Mouse (Mus musculus) right cerebral cortex, postnatal 4 days (tissue): Measurements from ENCODE around the gene Kcnip2.

Source experiments
- DNase-seq: peaks from one replicate; pipeline ENCODE4 v3.0.0-alpha.2; 2022

The Kcnip2 gene

DNA sequence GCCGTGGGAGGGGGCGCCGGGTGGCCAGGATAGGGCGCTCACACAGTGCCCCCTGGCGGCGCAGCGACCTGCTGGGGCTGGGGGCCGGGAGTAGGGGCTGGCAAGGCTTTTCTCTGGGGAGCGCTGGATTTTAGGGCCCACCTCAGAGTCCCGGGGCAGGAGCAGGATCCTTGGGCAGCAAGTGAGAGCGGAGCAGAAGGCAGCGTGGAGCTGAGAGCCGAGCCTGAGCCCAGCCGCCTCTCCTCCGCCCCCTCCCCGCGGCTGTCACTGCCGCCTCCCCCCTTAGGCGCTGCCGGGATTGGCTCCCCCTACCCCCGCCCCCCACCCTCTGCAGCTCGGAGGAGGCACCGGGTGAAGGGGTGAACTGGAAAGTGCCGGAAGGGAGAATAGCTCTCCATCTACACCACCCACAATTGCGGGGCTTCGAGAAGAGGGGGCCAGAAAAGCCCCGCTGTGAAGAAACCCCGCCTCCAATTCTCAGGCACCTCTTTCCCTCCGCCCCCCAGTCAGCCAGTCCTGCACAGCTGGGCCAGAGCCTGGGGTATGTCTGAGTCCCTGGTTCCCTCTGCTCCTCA, at the start of gene Kcnip2:
TSS of gene Kcnip2 (minus strand) at position 231 of the 575 bp plus-strand sequence.
- DNase-seq: peak; percentile 74

DNA sequence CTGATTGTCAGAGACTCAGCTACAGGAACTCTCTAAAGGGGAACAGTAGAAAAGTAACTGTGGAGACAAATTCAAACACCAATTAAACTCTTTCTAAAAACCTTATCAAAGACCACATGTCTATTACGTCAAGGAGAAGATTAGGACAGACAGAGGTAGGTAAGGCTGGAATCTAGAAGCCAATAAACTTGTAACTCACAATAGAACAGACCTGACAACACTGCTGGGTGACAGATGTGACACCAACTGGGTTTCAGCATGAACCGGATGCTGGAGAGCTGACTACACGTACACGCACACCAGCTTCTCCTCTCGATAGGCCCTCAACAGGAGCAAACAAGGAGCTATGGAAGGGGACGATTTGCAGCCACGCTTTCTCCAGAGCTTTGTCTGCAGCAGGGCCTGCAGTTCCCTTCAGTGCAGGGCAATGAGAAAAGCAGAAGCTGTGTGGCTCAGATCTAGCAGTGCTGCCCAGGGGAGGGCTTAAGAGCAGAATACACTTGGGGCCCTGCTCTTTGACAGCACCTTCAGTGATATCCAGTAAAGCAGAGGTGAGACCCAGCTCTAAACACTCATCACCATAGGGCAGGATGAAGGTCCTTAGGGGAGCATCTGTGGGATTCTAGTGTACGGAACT, 39.5 kb upstream of the Kcnip2 start:
- DNase-seq: no peak

DNA sequence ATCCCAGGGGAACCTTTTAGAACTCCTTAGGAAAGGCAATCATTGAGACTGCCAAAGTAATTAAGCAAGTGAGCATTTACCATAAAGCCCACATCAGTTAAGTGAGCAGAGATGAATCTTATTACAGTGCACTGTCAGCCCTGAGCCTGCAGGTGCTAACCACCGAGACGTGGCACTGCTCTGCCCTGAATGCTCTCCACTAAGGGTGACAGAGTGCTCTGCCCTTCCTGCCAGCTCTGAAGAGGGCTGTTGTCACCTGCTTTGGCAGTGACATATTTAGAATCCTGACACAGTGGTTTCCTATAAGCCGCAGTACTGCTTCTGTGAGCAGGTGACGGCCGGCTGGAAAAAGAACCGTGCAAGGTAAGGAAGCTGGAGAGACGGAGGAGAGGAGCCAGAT, 38.7 kb upstream of the Kcnip2 start:
- no peak for DNase-seq

DNA sequence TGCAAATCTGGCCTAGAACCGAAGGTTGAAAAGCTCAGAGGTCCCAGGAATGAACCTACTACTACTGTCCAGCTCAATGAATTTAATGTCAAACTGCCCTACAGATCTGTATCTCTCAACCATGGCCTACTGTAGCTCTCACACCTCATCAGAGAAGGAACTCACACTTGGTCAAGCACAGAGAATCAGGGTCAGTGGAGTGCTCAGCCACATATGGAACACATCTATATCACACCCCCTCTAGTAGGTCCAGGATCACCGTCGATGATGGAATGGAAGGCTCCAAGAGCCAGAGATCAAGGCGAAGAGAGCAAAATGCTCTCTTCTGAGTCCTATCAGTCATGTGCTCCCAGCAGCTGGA, 31.9 kb upstream of the Kcnip2 start:
- no peak for DNase-seq

DNA sequence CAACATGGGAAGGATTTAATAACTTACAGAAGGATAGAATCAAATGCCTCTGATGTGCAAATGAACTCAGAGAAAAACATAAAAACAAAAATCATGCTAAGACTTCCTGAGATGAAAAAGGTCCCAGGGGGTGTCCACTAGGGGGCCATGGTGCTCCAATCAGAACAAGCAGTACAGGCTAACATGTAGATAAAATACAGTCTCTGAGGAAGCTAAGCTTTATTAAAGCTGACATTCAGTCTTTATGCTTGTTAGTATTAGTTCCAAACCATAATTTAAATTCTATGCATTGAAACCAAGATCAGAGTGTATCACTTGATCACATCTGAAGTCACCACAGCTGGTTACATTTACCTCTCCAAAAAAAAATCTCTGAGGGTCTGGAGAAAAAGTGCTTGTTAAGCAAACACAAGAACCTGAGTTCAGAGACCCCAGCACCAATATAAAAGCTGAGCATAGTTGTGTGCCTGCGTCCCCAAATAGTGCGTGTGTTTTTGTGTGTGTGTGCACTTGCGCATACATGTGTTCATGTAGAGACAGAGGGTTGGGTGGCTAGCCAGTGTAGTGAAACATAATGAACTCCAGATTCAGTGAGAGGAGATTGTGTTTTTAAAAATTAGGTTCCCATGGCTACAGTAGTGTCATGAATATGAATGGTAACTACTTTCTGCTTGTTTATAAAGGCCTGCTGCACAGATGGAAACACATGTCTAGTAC, 31.3 kb upstream of the Kcnip2 start:
- DNase-seq: peak; percentile 40

DNA sequence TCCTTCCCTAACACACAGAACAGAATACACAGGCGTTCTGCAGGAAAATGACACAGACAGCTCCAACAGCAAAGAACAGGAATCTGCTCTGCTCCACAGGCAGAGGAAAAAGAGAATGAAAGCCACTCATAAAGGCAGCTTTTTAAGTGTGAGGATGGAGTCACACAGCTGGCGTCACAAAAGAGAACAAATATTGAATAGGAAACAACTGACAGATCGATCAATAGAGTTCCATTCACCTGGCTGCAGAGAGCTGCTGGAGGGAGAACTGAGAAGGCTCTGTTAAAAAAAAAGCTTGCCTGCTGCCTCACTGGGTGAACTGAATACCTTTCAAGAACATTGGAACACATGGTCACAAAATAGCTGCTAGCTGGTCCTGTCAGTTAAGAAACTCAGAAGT, 28.3 kb upstream of the Kcnip2 start:
- no peak for DNase-seq

DNA sequence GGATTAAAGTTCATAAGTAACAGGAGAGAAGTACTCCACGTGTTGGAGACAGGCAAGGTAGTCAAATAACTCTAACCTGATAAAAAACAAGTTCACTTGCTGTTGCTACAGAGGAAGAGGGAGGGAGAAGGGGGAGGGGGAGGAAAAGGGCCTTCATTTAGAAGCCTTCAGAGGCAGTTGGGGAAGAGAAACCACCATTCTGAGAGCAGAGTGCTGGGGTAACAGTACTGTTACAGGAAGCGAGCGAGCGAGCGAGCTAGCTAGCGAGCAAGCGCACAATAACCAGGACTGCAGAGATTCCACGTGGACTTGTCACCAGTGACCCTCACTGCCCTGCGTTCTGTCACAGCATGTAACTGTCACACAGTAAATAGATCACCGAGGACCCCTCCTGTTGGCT, 27.6 kb upstream of the Kcnip2 start:
- no peak for DNase-seq

DNA sequence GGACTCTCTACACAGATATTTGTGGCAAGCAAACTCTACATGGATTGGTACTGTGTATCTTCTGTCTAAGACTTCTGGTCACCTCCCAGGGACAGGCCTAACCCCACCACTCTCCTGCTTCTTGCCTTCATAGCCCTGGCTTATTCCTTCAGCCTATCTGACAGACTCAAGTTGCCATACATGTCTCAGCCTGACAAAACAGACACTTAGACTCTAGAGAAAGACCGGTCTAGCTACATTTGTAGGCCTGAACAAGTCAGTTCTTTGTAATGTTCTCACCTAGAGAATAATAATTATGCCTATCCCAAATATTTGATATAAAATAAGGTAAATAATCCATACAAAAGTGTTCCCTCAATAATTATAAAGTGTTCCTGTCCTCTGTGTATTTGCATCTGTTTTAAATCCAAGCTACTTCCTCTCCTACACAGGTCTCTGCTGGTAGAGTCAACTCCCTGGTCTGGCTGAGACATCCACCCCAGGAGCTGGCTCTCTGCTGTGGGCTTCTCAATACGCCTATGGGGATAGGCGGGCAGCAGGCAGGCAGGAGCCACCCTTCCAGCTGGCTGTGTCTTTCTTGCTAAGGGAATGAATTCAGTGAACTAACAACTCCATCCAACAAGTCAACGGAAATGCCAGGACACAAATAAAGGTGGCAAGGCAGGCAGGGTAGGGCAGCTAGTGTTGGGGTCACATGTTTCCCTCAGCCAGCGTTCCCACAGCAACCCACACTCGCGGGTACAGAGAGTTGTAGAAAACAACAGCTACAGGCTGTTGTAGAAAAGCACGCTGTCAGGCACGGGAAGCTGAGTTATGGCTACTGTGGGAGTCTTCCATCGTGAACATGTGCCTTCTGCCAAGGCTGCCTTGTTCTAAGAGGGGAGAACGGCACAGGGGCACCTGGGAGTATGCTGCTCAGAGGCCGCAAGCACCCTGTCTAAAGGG, 21.5 kb upstream of the Kcnip2 start:
- no peak for DNase-seq

DNA sequence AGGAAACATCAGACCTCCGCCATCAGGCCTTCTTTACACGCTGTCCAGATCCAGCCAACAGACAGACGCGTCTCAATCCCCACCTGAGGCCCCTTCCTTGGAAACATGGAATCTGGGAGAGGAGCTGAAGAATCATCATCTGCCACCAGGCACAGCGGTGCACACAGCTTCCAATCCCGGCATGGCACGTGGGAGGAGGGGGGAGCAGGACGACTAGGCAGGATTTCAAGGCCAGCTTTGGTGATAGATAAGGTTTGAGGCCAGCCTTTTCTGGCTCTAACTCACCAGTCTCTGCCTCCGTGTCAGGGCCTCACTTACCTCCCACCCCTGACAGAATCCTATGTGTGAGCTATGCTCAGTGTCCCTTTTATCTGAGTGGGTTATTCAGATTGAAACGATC, 19.6 kb upstream of the Kcnip2 start:
- no peak for DNase-seq

DNA sequence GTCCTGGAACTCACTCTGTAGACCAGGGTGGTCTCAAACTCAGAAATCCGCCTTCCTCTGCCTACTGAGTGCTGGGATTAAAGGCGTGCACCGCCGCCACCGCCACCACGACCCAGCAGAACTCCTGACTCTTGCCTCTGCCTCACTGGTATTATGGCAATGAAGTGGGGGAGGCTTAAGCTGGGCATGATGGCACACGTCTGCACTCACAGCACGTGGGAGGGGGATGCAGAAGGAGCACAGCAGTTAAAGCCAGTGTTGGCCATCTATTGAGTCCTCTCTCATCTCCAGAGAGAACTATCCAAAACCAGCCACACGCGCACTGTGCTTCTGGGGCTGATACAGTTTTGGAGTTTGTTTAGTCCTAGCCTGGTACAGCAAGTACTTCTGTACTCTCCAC, 17.8 kb upstream of the Kcnip2 start:
- DNase-seq: no peak

DNA sequence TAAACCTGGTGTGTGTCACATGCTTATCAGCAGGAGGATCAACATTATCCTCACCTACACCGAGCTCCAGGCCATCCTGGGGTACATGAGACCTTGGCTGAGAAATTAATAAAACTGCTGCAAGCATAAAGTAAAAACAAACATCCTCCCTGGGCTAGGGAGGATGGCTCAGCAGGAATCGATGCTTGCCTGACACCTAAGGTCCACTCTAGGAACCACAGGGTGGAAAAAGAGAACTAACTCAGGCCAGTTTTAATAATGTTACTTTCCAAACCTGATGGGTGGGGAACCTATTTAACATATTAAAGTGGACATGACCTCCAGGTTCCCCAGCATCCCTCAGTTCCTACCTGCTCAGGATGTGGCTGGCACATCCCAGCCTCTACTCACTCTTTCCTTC, 14.8 kb upstream of the Kcnip2 start:
- no peak for DNase-seq

DNA sequence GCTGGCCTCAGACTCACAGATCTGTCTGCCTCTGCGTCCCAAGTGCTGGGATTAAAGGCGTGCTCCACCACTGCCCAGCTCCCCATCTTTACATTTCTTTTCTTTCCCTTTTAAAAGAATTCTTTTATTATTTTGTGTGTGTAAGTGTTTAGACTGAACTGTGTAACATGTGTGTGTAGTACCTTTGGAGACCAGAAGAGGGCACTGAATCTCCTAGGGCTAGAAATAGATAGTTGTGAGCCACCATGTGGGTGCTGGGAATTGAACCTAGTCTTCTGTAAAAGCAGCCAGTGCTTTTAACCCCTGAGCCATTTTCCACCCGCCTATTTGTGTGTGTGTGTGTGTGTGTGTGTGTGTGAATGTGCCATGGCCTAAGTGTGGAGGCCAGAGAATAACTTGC, 11.9 kb upstream of the Kcnip2 start:
- no peak for DNase-seq

DNA sequence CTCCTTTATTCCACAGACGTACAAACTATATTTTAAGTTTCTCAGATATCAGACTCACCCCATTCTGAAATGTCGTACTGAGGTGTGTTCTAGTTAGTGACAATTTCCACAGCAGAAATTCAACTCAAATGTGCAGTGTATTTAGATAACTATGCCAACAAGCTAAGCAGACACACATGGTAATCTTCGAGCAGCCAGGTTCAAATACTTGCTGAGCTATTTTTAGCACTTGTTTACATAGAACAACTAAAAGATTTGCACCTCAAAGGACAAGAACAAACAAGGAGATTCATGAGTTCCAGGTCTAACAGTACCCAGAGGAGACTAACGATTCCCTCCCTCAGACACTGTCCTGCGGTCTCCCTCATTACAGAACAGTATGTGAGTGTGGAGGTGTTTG, 11.3 kb upstream of the Kcnip2 start:
- DNase-seq: no peak

DNA sequence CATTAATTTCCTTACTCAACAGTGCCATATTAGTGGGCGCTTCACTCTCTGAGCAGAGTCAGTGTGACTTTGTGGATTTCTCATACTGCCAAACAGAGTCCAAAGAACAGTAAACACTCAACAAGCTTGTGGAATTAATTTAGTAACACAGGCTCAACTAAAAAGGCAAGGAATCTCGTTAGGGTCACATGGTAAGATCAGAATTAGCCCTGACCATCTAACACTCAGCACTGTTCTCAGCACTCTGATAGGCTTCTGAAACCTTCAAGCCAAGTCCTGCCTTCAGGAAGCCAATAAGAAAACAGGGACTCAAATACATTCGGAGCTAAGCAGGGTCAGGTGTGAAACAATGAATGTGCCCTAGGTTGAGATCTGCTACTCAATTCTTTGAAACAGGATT, 10.3 kb upstream of the Kcnip2 start:
- no peak for DNase-seq

DNA sequence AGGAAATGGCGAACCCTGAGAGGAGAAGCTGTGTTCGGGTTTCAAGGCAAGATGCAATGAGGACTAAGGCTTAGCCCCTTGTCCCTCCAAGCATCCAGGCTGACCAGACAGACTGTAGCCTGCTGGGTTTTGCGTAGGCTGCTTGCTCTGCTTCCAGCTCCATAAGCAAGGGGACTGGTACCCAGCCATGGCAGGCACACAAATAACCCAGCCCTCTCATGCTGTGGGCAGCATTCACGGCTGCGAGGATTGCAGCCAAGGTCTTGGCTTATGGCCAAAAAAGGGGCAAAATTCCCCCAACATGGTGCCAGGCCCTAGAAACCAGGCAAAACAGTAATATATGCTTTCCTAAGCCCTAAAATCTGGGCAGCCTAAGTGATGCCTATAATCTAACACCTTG, 6.0 kb upstream of the Kcnip2 start:
- no peak for DNase-seq

DNA sequence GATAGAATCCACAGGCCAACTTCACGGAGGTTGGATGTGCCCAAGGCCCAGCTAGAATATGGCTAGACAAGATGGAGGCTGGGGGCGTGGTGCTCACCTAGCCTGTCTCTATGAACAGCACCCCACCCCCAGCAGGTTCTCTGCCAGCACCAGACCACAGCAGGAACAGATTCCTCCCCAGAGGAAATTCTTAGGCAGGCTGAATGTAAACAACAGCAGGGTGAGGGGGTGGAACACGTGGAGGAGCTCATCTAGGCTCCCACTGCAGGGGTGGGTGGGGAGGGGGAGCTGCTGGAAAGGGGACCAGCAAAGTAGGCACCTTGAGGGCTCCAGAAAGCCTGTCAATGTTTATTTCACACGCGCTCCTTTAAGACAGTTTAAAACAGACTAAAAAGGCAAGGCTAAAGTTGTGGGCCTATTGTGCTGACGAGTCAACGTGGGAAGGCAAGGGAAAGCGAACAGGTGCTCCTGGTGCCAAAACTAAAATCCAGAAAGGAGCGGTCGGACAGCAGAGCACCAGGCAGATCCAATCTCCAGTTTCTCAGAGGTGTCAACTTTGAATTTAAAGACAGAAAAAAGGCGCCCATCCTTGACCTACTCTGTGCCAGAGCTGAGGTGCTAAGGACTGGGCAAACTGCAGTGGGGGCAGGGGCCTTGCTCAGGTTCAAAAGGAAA, 2.1 kb upstream of the Kcnip2 start:
- no peak for DNase-seq

DNA sequence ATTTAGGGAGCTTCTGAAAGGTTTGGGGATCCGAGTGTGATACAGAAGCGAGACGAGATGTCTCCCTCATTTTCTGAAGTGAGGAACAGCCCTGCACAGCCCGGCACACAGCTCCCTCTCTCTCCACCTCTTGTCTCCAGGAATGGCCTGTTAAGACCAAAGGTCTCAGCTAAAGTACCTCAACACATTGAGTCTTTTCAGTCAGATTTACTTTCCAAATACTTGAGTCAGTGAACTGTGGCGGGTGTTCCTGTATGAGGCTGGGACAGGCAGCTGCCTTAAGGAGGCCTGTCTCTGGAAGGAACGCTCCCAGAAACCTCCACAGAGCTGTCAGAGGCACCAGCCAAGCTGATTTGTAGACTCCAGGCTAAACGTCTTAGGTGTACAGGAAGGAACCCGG, 866 bp upstream of the Kcnip2 start:
- no peak for DNase-seq

DNA sequence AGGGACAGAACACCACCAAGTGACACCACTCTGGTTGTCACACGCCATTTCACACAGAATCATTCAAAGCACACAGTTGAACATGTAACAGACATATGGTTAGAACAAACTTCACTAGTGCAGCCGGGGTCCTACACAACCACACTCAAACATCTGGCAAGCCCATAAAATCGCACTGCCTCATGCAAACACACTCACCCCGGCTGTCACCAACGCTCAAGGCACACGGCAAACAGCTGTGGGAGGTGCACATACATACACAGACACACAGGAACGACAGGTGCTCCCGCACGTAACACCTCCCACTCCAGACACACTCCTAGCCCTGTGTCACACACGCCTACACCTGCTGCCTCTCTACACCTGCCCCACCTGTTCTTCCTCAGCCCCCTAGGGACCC, 691 bp downstream of the Kcnip2 start:
- DNase-seq: no peak

DNA sequence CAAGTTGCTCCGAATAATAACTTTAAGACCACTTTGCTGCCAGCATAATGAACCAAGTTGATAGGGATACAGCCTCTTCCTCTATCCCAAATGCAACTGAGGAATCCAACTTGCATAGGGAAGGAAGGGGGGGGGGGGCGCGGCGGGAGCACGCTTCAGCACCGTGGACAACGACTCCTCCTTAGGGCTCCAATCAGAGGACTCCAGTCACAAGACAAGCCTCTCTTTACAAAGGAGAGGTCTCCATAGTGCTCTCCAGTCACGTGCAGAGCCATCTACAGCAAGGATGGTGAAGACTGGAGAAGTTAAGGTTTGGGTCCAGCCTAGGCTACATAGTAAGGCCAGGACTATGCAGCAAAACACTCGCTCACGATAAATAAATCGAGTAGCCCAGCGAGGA, 2.1 kb downstream of the Kcnip2 start:
- DNase-seq: no peak

DNA sequence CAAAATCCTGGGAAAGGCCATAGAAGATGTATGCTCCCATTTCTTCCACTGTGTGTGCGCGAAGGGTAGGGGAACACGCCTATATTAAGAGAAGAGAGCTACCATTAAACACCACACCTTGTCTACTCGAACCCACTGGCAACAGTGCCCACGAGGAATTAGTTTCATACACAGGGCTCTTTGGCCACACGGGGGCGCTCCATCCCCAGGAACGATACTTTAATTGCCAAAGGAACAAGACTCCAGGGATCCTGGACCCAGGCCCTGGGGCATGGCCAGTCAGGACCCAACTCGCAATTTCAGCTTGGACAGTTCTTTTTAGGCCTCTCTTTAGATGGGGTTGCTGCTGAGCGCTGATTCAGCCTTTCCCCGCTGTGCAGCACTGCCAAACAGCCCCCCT, 2.6 kb downstream of the Kcnip2 start:
- peak; percentile 99 for DNase-seq

DNA sequence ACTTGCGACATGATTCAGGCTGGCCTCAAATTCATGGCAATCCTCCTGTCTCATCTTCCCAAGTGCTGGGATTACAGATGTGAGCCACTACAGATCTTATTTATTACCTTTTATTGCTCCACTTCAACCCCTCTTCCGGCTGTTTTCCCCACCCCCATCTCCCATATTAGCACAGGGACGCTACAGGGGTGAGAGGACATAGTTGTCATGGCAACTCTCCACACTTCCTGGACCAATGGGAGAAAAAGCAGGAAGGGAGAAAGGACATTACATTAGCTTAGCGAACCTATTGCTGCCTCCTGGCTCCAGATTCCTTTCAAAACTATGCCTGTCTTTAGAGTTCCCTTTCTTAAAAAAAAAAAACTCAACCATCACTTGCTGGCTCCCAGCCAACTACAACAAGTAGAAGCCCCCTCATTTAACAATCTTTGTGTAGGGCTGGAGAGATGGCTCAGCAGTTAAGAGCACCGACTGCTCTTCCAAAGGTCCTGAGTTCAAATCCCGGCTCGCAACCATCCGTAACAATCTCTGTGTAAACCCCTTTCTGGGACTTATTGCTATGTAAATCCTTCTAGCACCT, 3.1 kb downstream of the Kcnip2 start:
- DNase-seq: no peak

DNA sequence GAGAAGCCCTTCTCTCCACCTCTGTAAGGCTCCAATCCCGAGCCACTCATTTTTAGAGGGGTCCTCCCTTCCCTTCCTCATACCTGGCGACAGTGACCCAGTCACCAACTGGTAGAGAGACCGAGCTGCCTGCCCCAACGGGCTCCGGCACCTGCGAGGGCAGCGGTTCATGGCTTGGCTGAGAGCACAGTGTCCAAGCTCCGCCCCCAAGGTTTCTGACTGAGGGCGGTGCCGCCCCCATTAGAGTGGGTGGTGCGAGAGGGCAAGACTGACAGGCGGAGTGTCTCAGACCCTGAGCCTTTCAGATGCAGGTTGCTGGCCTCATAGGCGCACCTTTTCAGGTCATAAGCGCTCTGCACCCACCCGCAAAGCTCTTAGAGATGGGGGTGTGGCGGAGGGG, 3.7 kb downstream of the Kcnip2 start:
- DNase-seq: peak; percentile 22
